Mouse (Mus musculus) myocyte (in vitro differentiated cells): ENCODE results near the gene Dlgap4. TPM values are rescaled to one million over a fixed set of nuclear protein-coding genes. Genes with fewer than 3 reads are reported as not detected.

Experiments
- H3K27me3 ChIP-seq: one replicate; pipeline ENCODE4 v1.6.1; 2011; ENCODE audit not compliant: control insufficient read depth, insufficient read depth, insufficient read length
- H3K36me3 ChIP-seq: one replicate; pipeline ENCODE4 v1.6.1; 2011; ENCODE audit not compliant: control insufficient read depth, insufficient read depth
- H3K4me2 ChIP-seq: one replicate; pipeline ENCODE4 v1.6.1; 2011; ENCODE audit warnings: low read depth, control low read depth
- H3K4me3 ChIP-seq: one replicate; pipeline ENCODE4 v1.5.1; 2011; ENCODE audit warnings: mild to moderate bottlenecking, control low read depth, moderate library complexity
- H3K79me2 ChIP-seq: one replicate; pipeline ENCODE4 v1.6.1; 2011; ENCODE audit not compliant: control insufficient read depth, insufficient read depth
- H3ac ChIP-seq: one replicate; pipeline ENCODE4 v1.6.1; 2011; ENCODE audit not compliant: control insufficient read depth, insufficient read length
- CEBPB ChIP-seq: IDR thresholded peaks from 2 replicates; pipeline ENCODE4 v1.6.1; 2011; ENCODE audit warnings: mild to moderate bottlenecking, moderate library complexity; ENCODE audit not compliant: poor library complexity, insufficient read depth, severe bottlenecking
- E2F4 ChIP-seq: IDR thresholded peaks from one replicate; pipeline ENCODE4 v1.6.1; 2011; ENCODE audit warnings: mild to moderate bottlenecking, control low read depth, moderate library complexity; ENCODE audit not compliant: insufficient read depth
- MAX ChIP-seq: IDR thresholded peaks from one replicate; pipeline ENCODE4 v1.6.1; 2011; ENCODE audit warnings: low read depth, mild to moderate bottlenecking, control low read depth
- MYOD1 ChIP-seq, 3 experiments: IDR thresholded peaks; one replicate each; pipeline ENCODE4 v1.6.1; 2011; ENCODE audit warnings: control low read depth in 2 of 3, low read depth in 2 of 3, mild to moderate bottlenecking in 2 of 3, moderate library complexity in 1 of 3; ENCODE audit not compliant: insufficient read length in 2 of 3, control insufficient read depth in 1 of 3
- MYOG ChIP-seq, 3 experiments: IDR thresholded peaks; one replicate each; pipeline ENCODE4 v1.6.1; 2011; ENCODE audit warnings: control low read depth in 2 of 3, low read depth in 2 of 3, mild to moderate bottlenecking in 2 of 3; ENCODE audit not compliant: insufficient read length in 2 of 3, control insufficient read depth in 1 of 3, insufficient read depth in 1 of 3
- POLR2A ChIP-seq: IDR thresholded peaks from one replicate; pipeline ENCODE4 v1.6.1; 2011; ENCODE audit warnings: low read depth, mild to moderate bottlenecking, control low read depth, moderate library complexity; ENCODE audit not compliant: insufficient read length
- POLR2AphosphoS2 ChIP-seq: IDR thresholded peaks from one replicate; pipeline ENCODE4 v1.6.1; 2011; ENCODE audit warnings: low read depth, control low read depth; ENCODE audit not compliant: insufficient read length
- REST ChIP-seq: IDR thresholded peaks from one replicate; pipeline ENCODE4 v1.6.1; 2011; ENCODE audit warnings: mild to moderate bottlenecking, control low read depth, moderate library complexity; ENCODE audit not compliant: insufficient read depth, insufficient read length
- SRF ChIP-seq: IDR thresholded peaks from one replicate; pipeline ENCODE4 v1.6.1; 2011; ENCODE audit warnings: low read depth; ENCODE audit not compliant: control insufficient read depth, insufficient read length
- TCF12 ChIP-seq: IDR thresholded peaks from one replicate; pipeline ENCODE4 v1.6.1; 2011; ENCODE audit warnings: mild to moderate bottlenecking, control low read depth; ENCODE audit not compliant: poor library complexity, insufficient read depth, severe bottlenecking
- TCF3 ChIP-seq: IDR thresholded peaks from one replicate; pipeline ENCODE4 v1.6.1; 2011; ENCODE audit warnings: low read depth, control low read depth; ENCODE audit not compliant: insufficient read length
- USF1 ChIP-seq: IDR thresholded peaks from one replicate; pipeline ENCODE4 v1.6.1; 2011; ENCODE audit warnings: low read depth, mild to moderate bottlenecking, control low read depth, moderate library complexity
- polyA plus RNA-seq: library from polyadenylated mRNA; unstranded; fragments of >200 nt; fragmentation: generic; extraction: Trizol; gene quantifications from one replicate; pipeline ENCODE4 v1.2.1, GENCODE M21; 2012; ENCODE audit warnings: missing spikeins

Dlgap4 gene
- polyA plus RNA-seq, 1 experiment, result 176 TPM

DNA sequence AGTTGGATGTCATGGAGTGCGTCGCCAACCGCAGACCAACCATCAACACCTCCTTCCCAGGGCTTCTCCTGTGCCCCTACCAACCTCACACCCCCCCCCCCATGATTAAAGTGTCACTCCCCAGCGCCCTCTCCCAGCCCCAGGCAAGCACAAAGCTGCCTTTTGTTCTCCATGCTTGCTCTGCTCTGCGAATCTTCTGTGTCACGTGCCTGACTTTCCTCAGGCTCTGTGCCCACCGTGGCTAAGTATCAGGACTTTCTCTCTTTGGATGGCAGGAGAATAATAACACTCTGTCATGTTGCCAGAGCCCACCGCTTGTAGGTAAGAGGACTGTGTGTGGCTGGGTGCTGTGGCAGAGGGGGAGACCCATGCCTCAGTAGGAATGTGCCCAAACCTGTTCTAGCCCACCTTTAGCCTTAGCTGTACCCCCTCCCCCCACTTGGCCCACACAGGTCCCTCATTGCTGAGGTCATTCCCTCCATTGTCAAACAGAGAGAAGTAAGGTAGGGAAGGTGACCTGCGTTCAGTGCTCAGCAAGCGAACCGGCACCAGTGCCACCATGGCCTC lies 79.8 kb downstream of the Dlgap4 start:
- peaks cover 65% of the 10 kb centered on the region for H3K27me3 ChIP-seq
- no peaks in the 10 kb centered on the region for H3K79me2 ChIP-seq
- TF ChIP-seq TCF12, result no peak
- no peak for TF ChIP-seq TCF3
- no peak for TF ChIP-seq SRF
- TF ChIP-seq REST, result no peak
- no peak for TF ChIP-seq USF1
- TF ChIP-seq E2F4, result no peak
- TF ChIP-seq MYOG (IDR thresholded peaks at IDR 0.05; ENCODE audit: control insufficient read depth in 1 of 3, insufficient read depth in 1 of 3, insufficient read length in 2 of 3, low read depth in 2 of 3), result no peak
- TF ChIP-seq CEBPB, result no peak
- TF ChIP-seq POLR2AphosphoS2, result no peak
- no peak for TF ChIP-seq MAX
- no peak for TF ChIP-seq MYOD1 (IDR thresholded peaks at IDR 0.05; ENCODE audit: control insufficient read depth in 1 of 3, insufficient read length in 2 of 3, low read depth in 2 of 3)
- TF ChIP-seq POLR2A, result no peak
- no peak overlapping the region for H3K4me3 ChIP-seq
- no peaks in the 10 kb centered on the region for H3K36me3 ChIP-seq
- no peak overlapping the region for H3ac ChIP-seq
- H3K4me2 ChIP-seq, result no peak overlapping the region

DNA sequence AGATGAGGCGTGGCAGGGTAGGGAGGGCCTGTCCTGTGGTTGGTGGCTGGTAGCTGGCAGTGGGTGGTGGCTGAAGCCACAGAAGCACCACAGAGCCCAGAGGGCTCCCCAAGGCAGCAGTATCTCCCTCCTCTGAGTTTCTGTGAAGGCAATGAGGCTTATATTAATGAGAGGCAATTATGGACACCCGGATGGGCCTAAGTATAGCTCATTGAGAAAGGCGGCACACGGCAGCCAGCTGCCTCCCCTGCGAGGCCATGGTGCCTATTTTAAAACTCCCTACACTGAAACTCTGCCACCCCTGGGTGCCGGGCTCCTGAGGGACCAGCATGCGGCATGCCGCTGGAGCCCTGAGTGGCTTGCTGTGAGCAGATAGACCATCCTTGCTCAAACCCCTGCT lies 83.8 kb downstream of the Dlgap4 start:
- H3K27me3 ChIP-seq, result peaks cover 61% of the 10 kb centered on the region
- no peak for TF ChIP-seq POLR2A
- no peak for TF ChIP-seq MAX
- TF ChIP-seq MYOG (IDR thresholded peaks at IDR 0.05; ENCODE audit: control insufficient read depth in 1 of 3, insufficient read depth in 1 of 3, insufficient read length in 2 of 3, low read depth in 2 of 3), result no peak
- TF ChIP-seq CEBPB, result no peak
- TF ChIP-seq TCF3, result no peak
- TF ChIP-seq E2F4, result no peak
- no peak for TF ChIP-seq USF1
- no peak for TF ChIP-seq POLR2AphosphoS2
- TF ChIP-seq REST, result no peak
- no peak for TF ChIP-seq MYOD1 (IDR thresholded peaks at IDR 0.05; ENCODE audit: control insufficient read depth in 1 of 3, insufficient read length in 2 of 3, low read depth in 2 of 3)
- no peak for TF ChIP-seq TCF12
- TF ChIP-seq SRF, result no peak
- no peak overlapping the region for H3K4me2 ChIP-seq
- H3K79me2 ChIP-seq, result no peaks in the 10 kb centered on the region
- no peaks in the 10 kb centered on the region for H3K36me3 ChIP-seq
- H3K4me3 ChIP-seq, result no peak overlapping the region
- H3ac ChIP-seq, result no peak overlapping the region

DNA sequence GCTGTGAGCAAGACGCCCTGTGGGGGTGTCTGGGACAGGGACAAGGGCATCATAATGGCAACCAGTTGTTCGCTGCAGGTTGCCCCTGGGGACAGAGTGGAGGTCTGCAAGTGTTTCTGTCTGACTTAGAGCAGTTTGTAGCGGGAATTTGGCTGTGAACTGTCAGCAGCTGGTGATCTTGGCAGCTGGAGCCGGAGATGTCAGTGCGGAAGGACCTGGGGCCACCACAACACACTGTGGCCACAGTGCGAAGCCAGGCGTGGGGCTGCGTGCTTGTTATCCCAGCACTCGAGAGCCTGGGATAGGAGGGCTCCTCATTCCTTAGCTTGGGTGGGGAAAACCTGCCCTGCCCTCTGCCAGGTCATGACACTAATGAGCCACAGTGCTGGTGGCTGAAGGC lies 84.7 kb downstream of the Dlgap4 start:
- Histone ChIP-seq H3K4me3 (no peak overlapping the region), H3K27me3 (peaks cover 65% of the 10 kb centered on the region)
- TF ChIP-seq MYOD1 (IDR thresholded peaks at IDR 0.05; ENCODE audit: control insufficient read depth in 1 of 3, insufficient read length in 2 of 3, low read depth in 2 of 3), result peak in 1 of 3 experiments; percentile 55
- no peak for TF ChIP-seq REST
- no peak for TF ChIP-seq POLR2A
- peak in 2 of 3 experiments; percentile 18 to 67 for TF ChIP-seq MYOG (IDR thresholded peaks at IDR 0.05; ENCODE audit: control insufficient read depth in 1 of 3, insufficient read depth in 1 of 3, insufficient read length in 2 of 3, low read depth in 2 of 3)
- no peak for TF ChIP-seq POLR2AphosphoS2
- TF ChIP-seq E2F4, result no peak
- no peak for TF ChIP-seq CEBPB
- TF ChIP-seq USF1, result no peak
- no peak for TF ChIP-seq TCF12
- TF ChIP-seq TCF3, result no peak

DNA sequence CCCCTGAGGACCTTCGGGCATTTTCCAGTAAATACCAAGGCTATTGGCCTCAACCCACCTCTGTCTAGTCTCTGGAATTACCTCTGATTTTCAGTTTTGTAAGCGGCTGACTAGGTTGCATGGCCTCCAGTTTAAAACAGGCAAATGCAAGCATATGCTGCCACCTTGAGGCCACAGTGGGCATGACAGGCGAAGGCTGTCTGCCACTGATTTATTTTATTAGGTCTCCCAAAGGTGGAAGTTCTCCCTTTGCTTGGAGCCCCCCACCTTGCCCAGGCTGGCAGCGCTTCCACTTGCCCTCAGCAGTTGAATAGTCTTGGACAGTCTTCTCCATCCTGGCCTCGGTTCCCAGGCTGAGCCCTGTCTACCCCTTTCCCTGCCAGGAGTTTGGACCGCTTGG lies 92.0 kb downstream of the Dlgap4 start:
- no peak overlapping the region for H3K4me3 ChIP-seq
- H3ac ChIP-seq, result no peak overlapping the region
- peaks cover 44% of the 10 kb centered on the region for H3K27me3 ChIP-seq
- no peaks in the 10 kb centered on the region for H3K79me2 ChIP-seq
- no peaks in the 10 kb centered on the region for H3K36me3 ChIP-seq
- peak; percentile 17; the same call in 1 of the 2 replicates for TF ChIP-seq CEBPB
- no peak for TF ChIP-seq MYOG (IDR thresholded peaks at IDR 0.05; ENCODE audit: control insufficient read depth in 1 of 3, insufficient read depth in 1 of 3, insufficient read length in 2 of 3, low read depth in 2 of 3)
- no peak overlapping the region for H3K4me2 ChIP-seq

More for the DNA sequence above, 84.7 kb downstream of the Dlgap4 start:
- H3K4me2 ChIP-seq, result no peak overlapping the region
- no peaks in the 10 kb centered on the region for H3K79me2 ChIP-seq
- H3K36me3 ChIP-seq, result no peaks in the 10 kb centered on the region
- H3ac ChIP-seq, result no peak overlapping the region

DNA sequence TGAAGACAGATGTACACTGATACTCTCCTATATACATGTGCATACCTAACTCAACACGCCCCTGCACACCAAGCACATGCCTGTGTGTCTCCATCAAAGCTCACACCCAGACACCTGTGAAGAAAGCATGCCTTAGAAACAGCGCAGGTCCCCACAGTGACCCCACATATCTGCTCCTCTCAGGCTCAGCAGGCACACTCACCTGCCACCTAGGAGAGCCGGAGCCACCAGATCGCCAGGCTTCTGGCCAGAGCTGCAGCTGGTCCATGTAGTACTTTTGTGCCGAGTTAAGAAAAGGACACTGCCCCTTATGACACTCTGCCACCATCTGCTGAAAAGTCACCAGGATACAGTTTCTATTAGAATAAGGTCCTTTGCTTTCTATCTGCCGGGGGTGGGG lies 103.2 kb downstream of the Dlgap4 start:
- Histone ChIP-seq H3K4me2 (no peak overlapping the region), H3K4me3 (no peak overlapping the region), H3K36me3 (no peaks in the 10 kb centered on the region), H3K27me3 (peaks cover under 1% of the 10 kb centered on the region), H3ac (no peak overlapping the region), H3K79me2 (peaks cover 6% of the 10 kb centered on the region)
- TF ChIP-seq POLR2AphosphoS2 (no peak), MYOD1 (IDR thresholded peaks at IDR 0.05; ENCODE audit: control insufficient read depth in 1 of 3, insufficient read length in 2 of 3, low read depth in 2 of 3) (no peak), POLR2A (no peak), MYOG (IDR thresholded peaks at IDR 0.05; ENCODE audit: control insufficient read depth in 1 of 3, insufficient read depth in 1 of 3, insufficient read length in 2 of 3, low read depth in 2 of 3) (no peak), USF1 (no peak), REST (no peak)
